Comparison of ENCODE assay signal across 10 mouse cellular contexts in the genomic region with DNA sequence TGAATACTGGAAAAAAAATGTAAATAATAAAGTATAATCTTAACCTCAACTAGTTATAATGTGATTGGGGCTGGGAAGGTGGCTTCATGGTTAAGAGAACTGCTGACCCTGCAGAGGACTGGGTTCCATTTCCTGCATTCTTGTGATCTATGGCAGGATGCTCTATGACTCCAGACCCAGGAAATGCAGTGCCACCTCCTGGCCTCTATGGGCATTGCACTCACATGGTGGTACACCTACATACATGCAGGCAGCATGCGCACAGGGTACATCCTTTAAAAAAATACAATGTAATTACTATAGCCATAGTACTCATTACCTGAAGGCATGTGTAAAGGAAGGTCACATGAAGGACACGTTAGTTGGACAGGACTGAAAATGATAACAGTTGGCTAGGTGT. TPM values are rescaled to one million over a fixed set of nuclear protein-coding genes. Genes with fewer than 3 reads are reported as not detected.
DNase-seq lines count a peak whose midpoint lies in the region; ATAC-seq lines count a peak whose summit lies in the region.
"Had no signal": no experiment of that assay in that cellular context is flagged by ENCODE, and none has a peak within 500 bp of the region (broad histone marks: within the 10 kb centered on the region; RNA-seq: fewer than 3 reads in every experiment).

No protein-coding gene starts in this region.

- H3K9ac ChIP-seq in heart, embryonic 11.5 days (ENCODE audit: low read depth, low read length) = no peak overlapping the region
- H3K9ac ChIP-seq: limb, embryonic 12.5 days had no signal

- H3K27me3 ChIP-seq in heart, embryonic 11.5 days (ENCODE audit: control insufficient read depth, insufficient read depth, low read length) = no peaks in the 10 kb centered on the region
- no peaks in the 10 kb centered on the region for H3K27me3 ChIP-seq in hindbrain, embryonic 10.5 days (ENCODE audit: insufficient read depth, poor library complexity, severe bottlenecking)
- H3K27me3 ChIP-seq: limb, embryonic 12.5 days had no signal

- no peak overlapping the region for H3K4me2 ChIP-seq in heart, embryonic 11.5 days
- H3K4me2 ChIP-seq: limb, embryonic 12.5 days had no signal

- no peak overlapping the region for H3K4me3 ChIP-seq in heart, embryonic 11.5 days (ENCODE audit: low read depth, low read length)
- H3K4me3 ChIP-seq in hindbrain, embryonic 10.5 days = no peak overlapping the region
- H3K4me3 ChIP-seq: limb, embryonic 12.5 days had no signal

- H3K27ac ChIP-seq in heart, embryonic 11.5 days (ENCODE audit: low read depth, low read length) = no peak overlapping the region
- H3K27ac ChIP-seq in hindbrain, embryonic 10.5 days = no peak overlapping the region
- H3K27ac ChIP-seq: limb, embryonic 12.5 days had no signal

- 45% methylated on average over 2 of the region's 2 CpGs for WGBS in heart, embryonic 11.5 days (ENCODE audit: insufficient replicate concordance)
- WGBS in hindbrain, embryonic 10.5 days = 48% methylated on average over 2 of the region's 2 CpGs

- DNase-seq in heart, adult 8-10 months (ENCODE audit: low spot score) = no peak
- DNase-seq in 3T3-L1 (ENCODE audit: low read depth, low spot score) (peak; percentile 60), NIH3T3 (ENCODE audit: low read depth) (peak; percentile 58), liver (peak; percentile 75)
- DNase-seq in testis, postnatal 10 days (ENCODE audit: low spot score) = peak; percentile 74
- DNase-seq in hindbrain, embryonic 10.5 days (ENCODE audit: low spot score) = no peak
- no peak for DNase-seq in gastrocnemius, postnatal 25 days

- H3K4me1 ChIP-seq in heart, embryonic 11.5 days (ENCODE audit: control insufficient read depth, insufficient read depth, low read length) = peaks cover 18% of the 10 kb centered on the region
- H3K4me1 ChIP-seq in hindbrain, embryonic 10.5 days (replicated peaks) = peaks cover 14% of the 10 kb centered on the region

- no peaks in the 10 kb centered on the region for H3K36me3 ChIP-seq in heart, embryonic 11.5 days (ENCODE audit: control insufficient read depth, insufficient read depth, low read length)
- H3K36me3 ChIP-seq in hindbrain, embryonic 10.5 days = no peaks in the 10 kb centered on the region

- peak; percentile 42; the same call in 1 of the 2 replicates for ATAC-seq in heart, embryonic 11.5 days (replicated peaks; ENCODE audit: insufficient number of reproducible peaks, low FRiP score, low TSS enrichment)

- H3K9me3 ChIP-seq in heart, embryonic 11.5 days (replicated peaks; ENCODE audit: control insufficient read depth, low read length) = no peaks in the 10 kb centered on the region
- no peaks in the 10 kb centered on the region for H3K9me3 ChIP-seq in hindbrain, embryonic 10.5 days
- H3K9me3 ChIP-seq: limb, embryonic 12.5 days had no signal

RNA-seq across cellular contexts. Expression of gene Gm10197, which starts 8.6 kb away (rescaled TPM):
- polyA plus RNA-seq in heart, embryonic 11.5 days (2014; fragmentation: Nextera tagmentation; extraction: Ambion mirVana) = 2.1 and 3.5 TPM in 2 replicates
- not detected for total RNA-seq in heart, adult 8-10 months (2022)
- polyA plus RNA-seq in hindbrain, embryonic 10.5 days (2016; fragmentation: Nextera tagmentation; extraction: Ambion mirVana) = not detected in 2 replicates
- total RNA-seq in gastrocnemius, postnatal 25 days (2021) = not detected
- polyA plus RNA-seq: limb, embryonic 12.5 days; stomach, embryonic 14.5 days had no signal

RNA-seq across cellular contexts. Expression of gene Smndc1, which starts 27.4 kb away (rescaled TPM):
- polyA plus RNA-seq in heart, embryonic 11.5 days (2014; fragmentation: Nextera tagmentation; extraction: Ambion mirVana) = 38.4 and 40.0 TPM in 2 replicates
- total RNA-seq in heart, adult 8-10 months (2022) = 10 to 100 TPM; 31.9 to 37.5 (median 33.3) TPM
- 36.4 and 43.6 TPM in 2 replicates for polyA plus RNA-seq in hindbrain, embryonic 10.5 days (2016; fragmentation: Nextera tagmentation; extraction: Ambion mirVana)
- total RNA-seq in gastrocnemius, postnatal 25 days (2021) = 10 to 100 TPM; 21.6 to 22.3 TPM

RNA-seq across cellular contexts. Expression of gene Mxi1, which starts 52.6 kb away (rescaled TPM):
- 33.1 and 36.6 TPM in 2 replicates for polyA plus RNA-seq in heart, embryonic 11.5 days (2014; fragmentation: Nextera tagmentation; extraction: Ambion mirVana)
- 10 to 100 TPM; 38.7 to 49.2 (median 46.0) TPM for total RNA-seq in heart, adult 8-10 months (2022)
- 33.3 and 47.9 TPM in 2 replicates for polyA plus RNA-seq in hindbrain, embryonic 10.5 days (2016; fragmentation: Nextera tagmentation; extraction: Ambion mirVana)
- total RNA-seq in gastrocnemius, postnatal 25 days (2021) = 10 to 100 TPM; 37.8 to 39.1 TPM

Comparison
In these comparisons a context has a peak if more than half of its experiments do, and no peak if none do; other contexts are left out.
1. DNase-seq: peak in 3T3-L1 (single experiment), NIH3T3 (single experiment), liver (single experiment) and testis, postnatal 10 days (single experiment); none in heart, adult 8-10 months (single experiment), hindbrain, embryonic 10.5 days (single experiment) and gastrocnemius, postnatal 25 days (single experiment).